ENCODE assay signal across 9 mouse cellular contexts in genomic region chr2:170322013-170322414, GRCm38 (mm10).
DNase-seq lines count a peak whose midpoint lies in the region; ATAC-seq and TF ChIP-seq lines count a peak whose summit lies in the region.
"Had no signal": no experiment of that assay in that cellular context is flagged by ENCODE, and none has a peak within 500 bp of the region (broad histone marks: within the 10 kb centered on the region; RNA-seq: fewer than 3 reads in every experiment).

No protein-coding gene starts in this region.

- H3K4me3 ChIP-seq in lung, embryonic 15.5 days, result no peak overlapping the region
- no peak overlapping the region for H3K4me3 ChIP-seq in intestine, postnatal 0 days (ENCODE audit: low read depth, low read length)
- H3K4me3 ChIP-seq in stomach, embryonic 16.5 days (replicated peaks; ENCODE audit: low read length), result no peak overlapping the region
- H3K4me3 ChIP-seq: erythroblast, embryonic 14.5 days had no signal

- no peaks in the 10 kb centered on the region for H3K9me3 ChIP-seq in lung, embryonic 15.5 days
- H3K9me3 ChIP-seq in intestine, postnatal 0 days (ENCODE audit: control insufficient read depth), result no peaks in the 10 kb centered on the region
- H3K9me3 ChIP-seq in stomach, embryonic 16.5 days (replicated peaks; ENCODE audit: control insufficient read depth, low read length), result no peaks in the 10 kb centered on the region

- H3K4me2 ChIP-seq in lung, embryonic 15.5 days, result no peak overlapping the region
- no peak overlapping the region for H3K4me2 ChIP-seq in intestine, postnatal 0 days (replicated peaks; ENCODE audit: low read depth)
- no peak overlapping the region for H3K4me2 ChIP-seq in stomach, embryonic 16.5 days (ENCODE audit: low read depth, low read length)

- no peak for TF ChIP-seq CTCF in intestine, postnatal 0 days (IDR thresholded peaks at IDR 0.05; ENCODE audit: low read depth)

- no peak for DNase-seq in lung, postnatal 14 days
- DNase-seq in fibroblast of lung, adult 2 months (ENCODE audit: low read depth), result peak; percentile 91
- no peak for DNase-seq in left cerebral cortex, postnatal 14 days (ENCODE audit: low spot score in 2 of 2)
- DNase-seq in c-Kit-positive CD71-positive TER-119-positive erythroid progenitor cells, embryonic 14.5 days (ENCODE audit: low spot score), result no peak

- intact Hi-C loops in left cerebral cortex, postnatal 14 days (cut with DNase I), result no loop called here

- H3K4me1 ChIP-seq in lung, embryonic 15.5 days, result peaks cover 31% of the 10 kb centered on the region
- H3K4me1 ChIP-seq in intestine, postnatal 0 days (replicated peaks; ENCODE audit: control insufficient read depth, insufficient read depth, low read length), result peaks cover 13% of the 10 kb centered on the region
- peaks cover 11% of the 10 kb centered on the region for H3K4me1 ChIP-seq in stomach, embryonic 16.5 days (ENCODE audit: control insufficient read depth, insufficient read depth, low read length)

- no peak overlapping the region for H3K9ac ChIP-seq in lung, embryonic 15.5 days
- no peak overlapping the region for H3K9ac ChIP-seq in intestine, postnatal 0 days (ENCODE audit: low read depth, low read length)
- H3K9ac ChIP-seq in stomach, embryonic 16.5 days (ENCODE audit: low read length), result no peak overlapping the region

- no peaks in the 10 kb centered on the region for H3K36me3 ChIP-seq in lung, embryonic 15.5 days
- H3K36me3 ChIP-seq in intestine, postnatal 0 days (ENCODE audit: control insufficient read depth, insufficient read depth), result no peaks in the 10 kb centered on the region
- H3K36me3 ChIP-seq in stomach, embryonic 16.5 days (ENCODE audit: control insufficient read depth, insufficient read depth, low read length), result no peaks in the 10 kb centered on the region

- ATAC-seq in lung, embryonic 15.5 days (ENCODE audit: borderline replicate concordance, extremely low read depth, low FRiP score, low TSS enrichment), result no peak
- ATAC-seq in intestine, postnatal 0 days, result no peak
- no peak for ATAC-seq in stomach, embryonic 16.5 days (ENCODE audit: insufficient read depth, low FRiP score)
- ATAC-seq in frontal cortex, adult (ENCODE audit: low TSS enrichment), result no peak

- 39% methylated on average over 3 of the region's 3 CpGs for WGBS in lung, embryonic 15.5 days
- 25% methylated on average over 3 of the region's 3 CpGs for WGBS in intestine, postnatal 0 days
- WGBS in stomach, embryonic 16.5 days, result 34% methylated on average over 3 of the region's 3 CpGs

- 0 out of 2 replicates have a peak overlapping the region, but pooled peaks have one; percentile 31 for H3K27ac ChIP-seq in lung, embryonic 15.5 days
- peak overlapping the region; percentile 54; the same call in 1 of the 2 replicates for H3K27ac ChIP-seq in intestine, postnatal 0 days (ENCODE audit: low read depth, low read length)
- peak overlapping the region; percentile 63 for H3K27ac ChIP-seq in stomach, embryonic 16.5 days (ENCODE audit: low read length)

- no peaks in the 10 kb centered on the region for H3K27me3 ChIP-seq in lung, embryonic 15.5 days
- H3K27me3 ChIP-seq in intestine, postnatal 0 days (replicated peaks; ENCODE audit: control insufficient read depth, insufficient read depth, low read length), result no peaks in the 10 kb centered on the region
- no peaks in the 10 kb centered on the region for H3K27me3 ChIP-seq in stomach, embryonic 16.5 days (ENCODE audit: control insufficient read depth, insufficient read depth, low read length)
